Mouse (Mus musculus) megakaryocyte, embryonic 14.5 days (primary cell): Measurements from ENCODE around the gene Dync2li1. TPM values are rescaled to one million over a fixed set of nuclear protein-coding genes. Genes with fewer than 3 reads are reported as not detected.

ENCODE experiments used
- H3K27me3 ChIP-seq: replicated peaks from 2 replicates; pipeline ENCODE3; 2012; ENCODE audit warnings: inconsistent platforms
- H3K36me3 ChIP-seq: replicated peaks from 2 replicates; pipeline ENCODE3; 2012; ENCODE audit warnings: low read length, inconsistent platforms, mixed read lengths
- H3K4me1 ChIP-seq: 2 replicates; pipeline ENCODE4 v1.6.1; 2012; ENCODE audit warnings: inconsistent platforms
- H3K4me3 ChIP-seq: replicated peaks from 2 replicates; pipeline ENCODE3; 2012; ENCODE audit warnings: moderate library complexity, mild to moderate bottlenecking, inconsistent platforms
- H3K9me3 ChIP-seq: 2 replicates; pipeline ENCODE4 v1.6.1; 2012; ENCODE audit warnings: inconsistent platforms
- FLI1 ChIP-seq: IDR thresholded peaks from 2 replicates; pipeline ENCODE4 v1.6.1; 2012; ENCODE audit warnings: low read length, inconsistent platforms, mixed read lengths
- GATA1 ChIP-seq: IDR thresholded peaks from 3 replicates; pipeline ENCODE4 v1.6.1; 2012; ENCODE audit warnings: mixed read lengths, low read length, inconsistent platforms, borderline replicate concordance
- polyA plus RNA-seq: library from polyadenylated mRNA; stranded (reverse); fragments of >175 nt; gene quantifications from 2 replicates; pipeline ENCODE4 v1.2.3, GENCODE M21; 2012; ENCODE audit warnings: low replicate concordance; ENCODE audit not compliant: insufficient read depth

The Dync2li1 gene
- polyA plus RNA-seq, 1 experiment: 0.19 TPM

DNA sequence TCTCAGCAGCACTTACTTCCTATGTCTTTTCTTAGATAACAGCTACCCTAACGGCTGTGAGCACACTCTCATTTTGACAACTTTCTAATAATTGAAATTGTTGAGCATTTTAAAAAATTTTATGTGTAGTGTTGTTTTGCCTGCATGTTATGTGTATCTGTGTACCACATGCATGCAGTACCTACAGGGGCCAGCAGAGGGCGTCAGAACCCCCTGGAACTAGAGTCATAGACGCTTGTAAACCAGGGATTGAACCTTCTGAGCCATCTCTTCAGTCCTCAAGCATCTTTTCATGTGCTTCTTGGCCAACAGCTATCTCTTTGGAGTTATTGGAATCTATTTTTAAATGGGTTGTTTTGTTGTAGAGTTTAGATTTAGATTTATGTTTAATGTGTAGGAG, 15.6 kb downstream of the Dync2li1 start:
- peaks cover 3% of the 10 kb centered on the region for H3K27me3 ChIP-seq
- no peaks in the 10 kb centered on the region for H3K4me1 ChIP-seq
- H3K4me3 ChIP-seq: no peak overlapping the region
- no peaks in the 10 kb centered on the region for H3K36me3 ChIP-seq
- H3K9me3 ChIP-seq: no peaks in the 10 kb centered on the region
- TF ChIP-seq GATA1: no peak
- TF ChIP-seq FLI1: no peak

- TF ChIP-seq GATA1 (no peak), FLI1 (no peak)
These were observed 16.0 kb downstream of the Dync2li1 start for GRCm38 (mm10) chr17:84642324-84642723.

GRCm38 (mm10) chr17:84644292-84645050, 18.2 kb downstream of the Dync2li1 start:
- H3K9me3 ChIP-seq: no peaks in the 10 kb centered on the region
- TF ChIP-seq FLI1 (no peak), GATA1 (no peak)

More at GRCm38 (mm10) chr17:84642324-84642723, 16.0 kb downstream of the Dync2li1 start:
- no peaks in the 10 kb centered on the region for H3K4me1 ChIP-seq
- no peaks in the 10 kb centered on the region for H3K36me3 ChIP-seq
- H3K4me3 ChIP-seq: no peak overlapping the region
- H3K9me3 ChIP-seq: no peaks in the 10 kb centered on the region
- H3K27me3 ChIP-seq: peaks cover 3% of the 10 kb centered on the region

GRCm38 (mm10) chr17:84645119-84645518, 18.8 kb downstream of the Dync2li1 start:
- no peaks in the 10 kb centered on the region for H3K9me3 ChIP-seq
- H3K27me3 ChIP-seq: no peaks in the 10 kb centered on the region
- no peak for TF ChIP-seq GATA1
- no peak for TF ChIP-seq FLI1
- no peaks in the 10 kb centered on the region for H3K36me3 ChIP-seq
- no peak overlapping the region for H3K4me3 ChIP-seq
- H3K4me1 ChIP-seq: no peaks in the 10 kb centered on the region

More at GRCm38 (mm10) chr17:84644292-84645050, 18.2 kb downstream of the Dync2li1 start:
- Histone ChIP-seq H3K4me3 (no peak overlapping the region), H3K4me1 (no peaks in the 10 kb centered on the region), H3K27me3 (no peaks in the 10 kb centered on the region), H3K36me3 (no peaks in the 10 kb centered on the region)

DNA sequence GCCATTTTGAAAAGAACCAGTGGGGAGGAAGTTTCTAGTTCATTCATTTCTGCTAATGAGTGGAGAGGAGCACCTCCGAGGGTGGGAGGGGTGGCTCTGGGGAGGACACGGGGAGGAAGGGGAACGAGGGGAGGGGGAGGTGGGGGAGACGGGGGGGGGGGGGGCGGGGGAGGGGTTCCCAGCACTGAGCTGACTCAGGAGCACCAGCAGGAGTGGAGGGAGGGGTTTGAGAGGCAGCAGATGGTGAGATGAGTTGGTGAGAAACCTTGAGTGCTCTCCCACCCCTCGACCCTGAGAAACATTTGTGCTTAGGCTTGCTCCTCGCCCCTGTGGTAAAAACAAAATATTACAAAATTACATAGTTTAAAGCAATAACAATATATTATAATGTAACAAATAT, 19.6 kb downstream of the Dync2li1 start:
- no peak overlapping the region for H3K4me3 ChIP-seq
- no peaks in the 10 kb centered on the region for H3K27me3 ChIP-seq
- H3K9me3 ChIP-seq: no peaks in the 10 kb centered on the region
- no peaks in the 10 kb centered on the region for H3K36me3 ChIP-seq
- TF ChIP-seq FLI1: no peak
- no peak for TF ChIP-seq GATA1
- no peaks in the 10 kb centered on the region for H3K4me1 ChIP-seq

GRCm38 (mm10) chr17:84646477-84646876, 20.2 kb downstream of the Dync2li1 start:
- TF ChIP-seq FLI1: no peak
- TF ChIP-seq GATA1: no peak
- Histone ChIP-seq H3K4me1 (no peaks in the 10 kb centered on the region), H3K9me3 (no peaks in the 10 kb centered on the region), H3K27me3 (no peaks in the 10 kb centered on the region), H3K4me3 (no peak overlapping the region), H3K36me3 (no peaks in the 10 kb centered on the region)

- H3K36me3 ChIP-seq: no peaks in the 10 kb centered on the region
- no peaks in the 10 kb centered on the region for H3K9me3 ChIP-seq
- TF ChIP-seq FLI1 (no peak), GATA1 (no peak)
- no peak overlapping the region for H3K4me3 ChIP-seq
- no peaks in the 10 kb centered on the region for H3K4me1 ChIP-seq
- no peaks in the 10 kb centered on the region for H3K27me3 ChIP-seq
These were observed 21.3 kb downstream of the Dync2li1 start for GRCm38 (mm10) chr17:84647630-84648029.

DNA sequence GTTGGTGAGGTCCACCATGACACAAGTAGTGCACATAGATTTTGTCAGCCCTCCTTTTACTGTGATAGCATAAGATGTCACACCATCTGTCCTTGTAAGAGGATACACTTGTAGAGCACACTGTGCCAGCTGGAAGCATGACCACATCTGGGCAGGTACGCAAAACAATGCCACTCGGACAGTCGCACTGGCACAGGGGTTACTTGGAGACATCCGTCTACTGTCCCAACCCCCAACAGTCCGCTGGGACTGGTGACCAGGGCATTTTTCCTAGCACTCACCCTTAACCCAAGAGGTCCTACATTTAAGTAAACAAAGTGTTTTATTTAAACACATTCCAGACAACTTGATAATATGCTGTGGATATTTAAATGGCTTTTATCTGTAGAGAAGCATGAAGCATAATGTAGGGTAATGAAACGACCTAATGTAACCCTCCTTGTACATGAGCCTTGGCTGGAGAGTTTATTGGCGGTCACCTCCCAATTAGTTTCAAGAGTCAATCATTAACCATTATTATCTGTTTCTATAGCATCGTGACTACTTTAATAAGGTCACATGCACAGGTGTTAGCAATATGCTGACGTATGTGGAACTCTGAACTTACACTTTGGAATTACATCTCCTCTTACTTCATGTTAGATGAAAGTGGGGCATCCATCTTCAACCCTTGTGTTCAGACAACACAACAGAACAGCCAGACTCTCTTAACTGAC, 24.2 kb downstream of the Dync2li1 start:
- Histone ChIP-seq H3K9me3 (no peaks in the 10 kb centered on the region), H3K27me3 (no peaks in the 10 kb centered on the region), H3K4me3 (no peak overlapping the region), H3K36me3 (no peaks in the 10 kb centered on the region), H3K4me1 (no peaks in the 10 kb centered on the region)
- TF ChIP-seq GATA1 (no peak), FLI1 (no peak)

GRCm38 (mm10) chr17:84653544-84653943, 27.2 kb downstream of the Dync2li1 start:
- no peak for TF ChIP-seq GATA1
- Histone ChIP-seq H3K4me1 (no peaks in the 10 kb centered on the region), H3K36me3 (no peaks in the 10 kb centered on the region), H3K9me3 (no peaks in the 10 kb centered on the region), H3K27me3 (no peaks in the 10 kb centered on the region), H3K4me3 (no peak overlapping the region)

DNA sequence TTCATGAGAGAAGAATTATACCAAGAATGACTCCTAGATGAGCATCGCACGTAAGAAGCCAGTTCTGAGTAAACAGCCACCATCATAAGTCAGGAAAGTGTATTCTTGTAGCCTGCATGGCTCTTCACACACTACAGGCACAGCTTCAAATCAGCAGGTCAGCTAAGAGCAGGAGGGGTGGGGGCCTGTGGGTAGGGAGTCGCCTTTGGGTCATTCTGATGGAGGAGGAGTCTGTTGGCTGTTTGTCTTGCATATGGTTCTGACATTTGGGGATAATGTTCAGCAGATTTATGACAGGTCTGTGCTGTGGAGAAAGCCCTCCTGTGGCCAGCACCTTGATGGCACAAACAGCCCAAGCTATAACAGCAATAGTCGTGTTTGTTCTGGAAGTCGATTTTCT, 29.9 kb downstream of the Dync2li1 start:
- TF ChIP-seq FLI1: no peak
- TF ChIP-seq GATA1: no peak
- no peaks in the 10 kb centered on the region for H3K9me3 ChIP-seq
- no peaks in the 10 kb centered on the region for H3K27me3 ChIP-seq
- no peak overlapping the region for H3K4me3 ChIP-seq
- no peaks in the 10 kb centered on the region for H3K36me3 ChIP-seq
- no peaks in the 10 kb centered on the region for H3K4me1 ChIP-seq
